Mouse (Mus musculus) cerebellum, adult 2 months (tissue): ENCODE data around the gene Txnrd2. TPM values are rescaled to one million over a fixed set of nuclear protein-coding genes. Genes with fewer than 3 reads are reported as not detected.

Source experiments
- DNase-seq, 2 experiments: peaks; one replicate each; pipeline ENCODE4 v3.0.0; 2021
- H3K27ac ChIP-seq: fragments of 200-500 bp; 2 replicates; pipeline ENCODE4 v1.5.1; 2012; ENCODE audit warnings: low read length, control low read depth, inconsistent platforms; ENCODE audit not compliant: insufficient read depth
- H3K27me3 ChIP-seq: fragments of 200-500 bp; 2 replicates; pipeline ENCODE4 v1.6.1; 2012; ENCODE audit warnings: inconsistent platforms, mild to moderate bottlenecking, low read length, moderate library complexity; ENCODE audit not compliant: control insufficient read depth, insufficient read depth
- H3K4me1 ChIP-seq: fragments of 200-500 bp; 2 replicates; pipeline ENCODE4 v1.6.1; 2011; ENCODE audit warnings: low read length; ENCODE audit not compliant: control insufficient read depth, insufficient read depth
- H3K4me3 ChIP-seq: fragments of 200-500 bp; replicated peaks from 2 replicates; pipeline ENCODE3; 2011; ENCODE audit warnings: mild to moderate bottlenecking, low read depth, low read length, control low read depth; ENCODE audit not compliant: insufficient read depth
- CTCF ChIP-seq: fragments of 200-500 bp; IDR thresholded peaks from 2 replicates; pipeline ENCODE4 v1.5.1; 2011; ENCODE audit warnings: low read depth, mild to moderate bottlenecking, control low read depth, low read length, moderate library complexity, borderline replicate concordance; ENCODE audit not compliant: insufficient read depth
- POLR2A ChIP-seq: fragments of 200-500 bp; IDR thresholded peaks from 2 replicates; pipeline ENCODE4 v1.6.1; 2011; ENCODE audit warnings: low read length, control low read depth, borderline replicate concordance; ENCODE audit not compliant: insufficient read depth
- WGBS: fragments of 180-500 bp; shearing (Covaris S2); methylation state at CpG from one replicate; pipeline ENCODE4 v1.1.7; 2018; 5-methylcytosine and 5-hydroxymethylcytosine counted together
- polyA plus RNA-seq: library from polyadenylated mRNA; depleted of rRNA; stranded (reverse); fragments of >200 nt; gene quantifications from 2 replicates; pipeline ENCODE4 v1.2.3, GENCODE M21; 2012

Gene Txnrd2
- polyA plus RNA-seq, 1 experiment, result 20.6 TPM

DNA sequence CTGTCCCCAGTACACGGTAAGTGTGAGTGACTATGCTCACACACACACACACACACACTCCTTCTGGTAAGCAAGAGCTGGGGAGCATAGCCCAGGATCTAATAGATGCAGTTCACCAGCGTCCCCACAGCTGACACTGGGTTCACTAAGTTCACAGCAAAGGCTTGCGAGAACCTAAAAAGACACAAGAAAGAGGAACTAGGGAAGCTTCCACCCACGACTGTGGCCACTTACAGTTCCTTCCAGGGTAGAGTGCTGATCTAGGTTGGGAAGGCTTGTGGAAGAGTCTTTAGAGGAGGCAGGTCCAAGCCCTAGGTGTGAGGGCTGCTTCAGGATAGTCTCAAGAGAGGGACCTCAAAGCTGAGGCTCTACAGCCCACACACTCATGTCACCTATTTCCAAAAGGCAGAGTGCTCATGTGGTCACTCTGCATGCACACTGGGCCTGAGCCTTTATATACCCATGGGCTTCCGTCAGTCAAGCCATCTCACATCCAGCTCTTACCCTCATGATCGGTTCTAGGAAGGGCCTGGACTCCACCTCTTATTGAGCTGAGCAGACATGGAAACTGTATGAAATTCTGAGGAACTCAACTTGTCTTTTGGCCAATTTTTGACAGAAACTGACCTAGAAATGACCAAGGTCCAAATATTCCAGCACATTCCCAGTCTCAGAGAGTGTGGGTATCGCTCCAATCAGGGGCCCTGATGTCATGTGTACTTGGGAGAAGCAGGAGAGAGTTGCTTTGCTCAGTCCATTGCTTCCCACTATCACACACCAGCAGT lies 13.0 kb upstream of the Txnrd2 start:
- Histone ChIP-seq H3K27ac (no peak overlapping the region), H3K4me1 (peaks cover 17% of the 10 kb centered on the region), H3K27me3 (no peaks in the 10 kb centered on the region), H3K4me3 (no peak overlapping the region)
- DNase-seq, result peak in 1 of 2 experiments; percentile 11
- TF ChIP-seq POLR2A, result no peak
- 88% methylated on average over 7 of the region's 7 CpGs for WGBS

DNA sequence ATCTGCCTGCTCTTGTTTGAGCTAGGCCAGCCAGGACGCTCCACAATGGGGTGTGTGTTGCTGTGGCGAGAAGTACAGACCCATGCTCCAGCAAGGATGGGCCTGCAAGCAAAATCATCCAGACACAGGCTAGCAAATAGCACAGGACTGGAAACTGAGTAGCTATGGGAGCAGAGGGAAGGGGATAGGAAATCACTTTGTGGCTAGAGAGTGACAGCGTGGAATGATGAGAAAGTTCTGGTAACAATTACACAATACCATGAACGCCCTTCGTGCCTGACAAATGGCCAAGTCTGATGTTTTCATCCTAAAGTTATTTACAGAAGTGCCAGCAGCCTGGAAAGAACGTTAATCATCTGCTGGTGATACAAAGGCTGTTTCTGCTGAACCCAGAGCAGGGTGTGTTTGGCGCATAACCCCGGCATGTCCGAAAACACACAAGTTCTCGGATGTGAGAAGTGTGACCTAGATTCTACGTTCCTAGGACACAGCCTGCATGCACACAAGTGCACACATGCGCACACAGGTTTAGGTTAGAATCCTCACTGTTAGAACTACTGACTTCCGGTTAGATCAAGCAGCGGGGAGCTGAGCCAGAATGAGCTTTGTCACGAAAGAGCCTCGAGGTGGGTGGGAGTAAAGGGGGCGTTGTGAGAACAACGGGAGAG lies 10.0 kb upstream of the Txnrd2 start:
- Histone ChIP-seq H3K27me3 (no peaks in the 10 kb centered on the region), H3K27ac (peak overlapping the region; percentile 42; the same call in 1 of the 2 replicates), H3K4me1 (peaks cover 12% of the 10 kb centered on the region), H3K4me3 (no peak overlapping the region)
- TF ChIP-seq CTCF, result no peak
- no peak for TF ChIP-seq POLR2A
- 76% methylated on average over 18 of the region's 18 CpGs for WGBS
- DNase-seq, result peak in 1 of 2 experiments; percentile 13

DNA sequence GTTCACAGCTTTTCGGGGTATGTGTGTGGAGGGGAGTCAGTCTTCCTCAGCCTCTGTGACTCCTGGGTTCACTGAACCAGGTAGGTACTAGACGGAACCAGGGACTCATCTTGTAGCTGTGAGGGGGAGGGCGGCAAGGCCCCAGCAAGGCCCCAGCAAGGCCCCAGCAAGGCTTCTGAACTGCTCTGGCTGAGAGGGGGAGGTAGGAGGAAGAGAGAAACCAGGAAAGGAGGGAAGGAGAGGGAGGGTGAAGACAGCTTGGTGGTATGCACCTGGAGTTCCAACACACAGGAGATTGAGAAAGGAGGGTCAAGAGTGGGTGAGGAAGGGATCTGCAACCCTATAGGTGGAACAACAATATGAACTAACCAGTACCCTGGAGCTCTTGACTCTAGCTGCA lies 9.3 kb upstream of the Txnrd2 start:
- Histone ChIP-seq H3K4me3 (no peak overlapping the region), H3K27me3 (no peaks in the 10 kb centered on the region), H3K4me1 (peaks cover 6% of the 10 kb centered on the region), H3K27ac (no peak overlapping the region)
- WGBS, result 92% methylated on average over 3 of the region's 3 CpGs
- DNase-seq, result no peak
- TF ChIP-seq CTCF, result no peak

DNA sequence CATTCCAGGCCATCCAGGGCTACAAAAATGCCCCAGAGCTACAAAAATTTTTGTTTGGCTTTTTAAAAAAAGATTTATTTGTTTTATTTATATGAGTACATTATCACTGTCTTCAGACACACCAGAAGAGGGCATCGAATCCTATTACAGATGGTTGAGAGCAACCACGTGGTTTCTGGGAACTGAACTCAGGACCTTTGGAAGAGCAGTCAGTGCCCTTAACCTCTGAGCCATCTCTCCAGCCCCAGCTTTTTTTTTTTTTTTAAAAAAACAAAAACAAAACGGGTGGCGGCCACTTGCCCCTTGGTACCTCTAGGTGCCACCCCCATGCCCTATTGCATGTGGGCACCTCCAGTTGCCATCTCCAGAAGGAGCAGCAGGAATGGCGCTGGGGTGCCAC lies 8.7 kb upstream of the Txnrd2 start:
- 88% methylated on average over 5 of the region's 5 CpGs for WGBS
- no peak for DNase-seq
- no peak for TF ChIP-seq POLR2A
- no peak for TF ChIP-seq CTCF
- H3K27me3 ChIP-seq, result no peaks in the 10 kb centered on the region
- H3K27ac ChIP-seq, result no peak overlapping the region
- peaks cover 3% of the 10 kb centered on the region for H3K4me1 ChIP-seq
- H3K4me3 ChIP-seq, result no peak overlapping the region

DNA sequence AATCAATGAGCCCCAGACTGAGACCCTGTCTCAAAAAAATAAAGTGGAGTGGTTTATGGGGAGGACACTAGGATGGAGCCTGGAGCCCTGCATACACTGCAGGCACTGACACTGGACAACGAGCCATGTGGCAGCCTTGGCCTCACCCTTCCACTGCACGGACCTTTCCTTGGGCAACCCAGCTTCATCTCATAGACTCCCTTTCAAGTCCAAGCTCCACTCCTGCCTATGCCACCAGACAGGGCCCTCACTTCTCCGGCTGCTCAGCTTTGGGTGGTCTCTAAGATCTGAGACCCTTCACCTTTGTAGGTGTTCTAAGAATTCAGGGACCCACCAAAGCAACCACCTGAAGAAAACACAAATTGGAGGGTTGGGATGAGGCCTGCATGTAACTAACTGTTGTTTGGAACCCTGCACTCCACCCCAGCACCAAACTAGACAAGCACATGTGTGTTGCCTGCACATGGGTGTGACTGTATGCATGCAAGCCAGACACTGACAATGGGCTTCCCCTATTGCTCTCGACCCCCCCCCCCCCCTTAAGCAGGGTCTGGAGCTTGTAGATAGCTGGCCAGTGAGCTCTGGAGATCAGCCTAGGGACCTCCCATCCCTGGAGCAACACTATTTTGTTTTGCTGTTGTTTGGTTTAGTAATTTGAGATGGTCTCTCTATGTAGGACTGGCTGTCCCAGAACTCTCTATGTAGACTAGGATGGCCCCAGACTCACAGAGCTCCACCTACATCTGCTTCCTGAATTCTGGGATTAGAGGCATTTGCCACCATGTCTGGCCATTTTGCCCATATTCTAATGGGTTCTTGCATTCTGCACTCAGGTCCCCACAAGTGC lies 7.2 kb upstream of the Txnrd2 start:
- 86% methylated on average over 4 of the region's 4 CpGs for WGBS
- no peak for DNase-seq
- no peak overlapping the region for H3K27ac ChIP-seq
- TF ChIP-seq CTCF, result no peak
- TF ChIP-seq POLR2A, result no peak
- H3K4me1 ChIP-seq, result peaks cover 3% of the 10 kb centered on the region
- H3K4me3 ChIP-seq, result no peak overlapping the region
- H3K27me3 ChIP-seq, result no peaks in the 10 kb centered on the region

DNA sequence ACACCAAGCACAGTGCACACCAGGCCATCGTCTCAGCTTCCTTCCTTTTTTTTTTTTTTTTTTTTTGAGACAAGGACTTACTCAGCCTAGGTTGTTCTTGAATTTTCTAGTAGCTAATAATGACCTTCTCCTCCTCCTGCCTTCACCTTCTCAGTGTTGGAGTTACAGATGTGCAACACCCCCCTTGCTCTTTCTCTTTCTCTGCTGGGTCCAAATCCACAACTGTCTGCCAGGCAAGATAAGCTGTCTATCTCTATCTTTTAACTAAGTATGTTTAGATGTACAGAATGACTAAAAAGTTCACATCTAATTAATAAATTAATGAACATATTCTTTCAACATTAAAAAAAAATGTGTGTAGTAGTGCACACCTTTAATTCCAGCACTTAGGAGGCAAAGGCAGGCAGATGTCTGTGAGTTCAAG lies 6.6 kb upstream of the Txnrd2 start:
- H3K4me3 ChIP-seq, result no peak overlapping the region
- no peaks in the 10 kb centered on the region for H3K27me3 ChIP-seq
- H3K27ac ChIP-seq, result no peak overlapping the region
- no peak for DNase-seq
- peaks cover 3% of the 10 kb centered on the region for H3K4me1 ChIP-seq
- TF ChIP-seq POLR2A (no peak), CTCF (no peak)
- WGBS, result 81% methylated on average over 1 of the region's 1 CpGs

DNA sequence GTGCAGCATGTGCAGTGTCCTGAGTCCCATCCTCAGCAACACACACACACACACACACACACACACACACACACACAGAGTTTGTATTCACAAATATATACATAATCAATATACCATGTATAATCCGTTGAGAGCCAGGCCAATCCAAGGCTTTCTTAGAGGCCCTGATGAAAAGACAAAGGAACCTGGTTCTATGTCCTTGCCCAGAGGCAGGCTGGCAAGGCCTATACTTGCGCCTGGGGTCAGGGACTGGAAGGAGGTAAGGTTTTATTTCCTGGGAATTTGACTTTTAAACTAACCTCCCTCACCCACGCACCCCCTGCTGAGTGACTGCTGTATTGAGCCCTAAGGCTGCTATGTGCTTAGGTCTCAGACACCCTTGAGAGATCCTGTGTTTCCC lies 5.6 kb upstream of the Txnrd2 start:
- no peak for DNase-seq
- TF ChIP-seq CTCF (no peak), POLR2A (no peak)
- H3K27me3 ChIP-seq, result no peaks in the 10 kb centered on the region
- H3K4me3 ChIP-seq, result no peak overlapping the region
- WGBS, result 67% methylated on average over 3 of the region's 3 CpGs
- peaks cover 6% of the 10 kb centered on the region for H3K4me1 ChIP-seq
- H3K27ac ChIP-seq, result no peak overlapping the region
